Mouse (Mus musculus): ENCODE results near the gene Snx9. TPM values are rescaled to one million over a fixed set of nuclear protein-coding genes. Genes with fewer than 3 reads are reported as not detected.

The Snx9 gene
- polyA plus RNA-seq, 1 experiment from 2014 or later = 5.9 TPM

DNA sequence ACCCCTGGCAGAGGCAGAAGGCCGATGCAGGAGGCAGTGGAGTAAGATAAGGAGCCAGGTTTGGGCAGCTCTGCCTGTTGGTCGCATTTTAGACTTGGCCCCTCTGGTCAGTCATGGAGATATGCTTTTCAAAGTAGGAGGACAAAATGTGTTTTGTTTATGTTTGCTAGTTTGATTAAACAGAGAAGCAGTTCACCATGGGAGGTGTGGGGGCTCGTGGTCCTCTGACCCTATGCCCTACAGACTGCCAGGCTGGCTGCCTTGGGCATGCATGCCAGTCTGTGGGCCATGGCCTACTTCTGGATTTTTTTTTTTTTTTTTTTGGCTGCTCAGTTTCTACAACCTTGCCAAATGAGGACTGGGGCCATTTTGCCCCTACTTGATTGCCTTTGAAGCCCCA, 105.9 kb downstream of the Snx9 start:
- H3K4me3 ChIP-seq (ENCODE audit: low read depth, low read length) = no peak overlapping the region
- no peaks in the 10 kb centered on the region for H3K36me3 ChIP-seq (ENCODE audit: control insufficient read depth, insufficient read depth, low read length)
- ATAC-seq = no peak
- H3K27me3 ChIP-seq (ENCODE audit: control insufficient read depth, insufficient read depth, low read depth, low read length) = peaks cover 10% of the 10 kb centered on the region
- no peak overlapping the region for H3K27ac ChIP-seq (ENCODE audit: low read length)
- 78% methylated on average over 3 of the region's 3 CpGs for WGBS
- H3K9me3 ChIP-seq (replicated peaks; ENCODE audit: control insufficient read depth, low read length, poor library complexity, severe bottlenecking) = no peaks in the 10 kb centered on the region
- no peak overlapping the region for H3K4me2 ChIP-seq (ENCODE audit: low read length)
- H3K4me1 ChIP-seq (ENCODE audit: control insufficient read depth, insufficient read depth, low read length) = no peaks in the 10 kb centered on the region
- no peak overlapping the region for H3K9ac ChIP-seq (ENCODE audit: low read depth, low read length)

DNA sequence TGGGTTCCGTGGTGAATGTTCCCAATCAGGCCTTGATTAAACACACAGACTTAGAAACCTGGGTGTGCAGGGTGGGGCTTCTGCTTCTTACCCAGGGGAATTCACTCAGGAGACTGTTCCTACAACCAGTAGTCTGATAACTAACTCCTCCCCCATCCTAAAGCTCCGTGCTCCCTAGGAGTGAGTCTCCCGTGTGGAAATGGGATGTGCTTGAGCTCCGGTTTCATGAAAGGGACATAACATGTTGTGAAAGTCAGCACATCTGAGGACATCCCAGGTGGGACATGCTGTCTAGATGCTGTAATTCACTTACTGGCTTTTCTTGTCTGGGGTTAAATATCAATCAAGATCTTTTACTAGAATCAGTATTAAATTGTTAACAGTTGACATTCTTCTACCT, 111.3 kb downstream of the Snx9 start:
- no peak overlapping the region for H3K9ac ChIP-seq (ENCODE audit: low read depth, low read length)
- WGBS = 86% methylated on average over 4 of the region's 4 CpGs
- no peaks in the 10 kb centered on the region for H3K4me1 ChIP-seq (ENCODE audit: control insufficient read depth, insufficient read depth, low read length)
- ATAC-seq = no peak
- no peak overlapping the region for H3K27ac ChIP-seq (ENCODE audit: low read length)
- H3K36me3 ChIP-seq (ENCODE audit: control insufficient read depth, insufficient read depth, low read length) = no peaks in the 10 kb centered on the region
- H3K4me2 ChIP-seq (ENCODE audit: low read length) = no peak overlapping the region
- H3K4me3 ChIP-seq (ENCODE audit: low read depth, low read length) = no peak overlapping the region
- H3K27me3 ChIP-seq (ENCODE audit: control insufficient read depth, insufficient read depth, low read depth, low read length) = no peaks in the 10 kb centered on the region
- H3K9me3 ChIP-seq (replicated peaks; ENCODE audit: control insufficient read depth, low read length, poor library complexity, severe bottlenecking) = no peaks in the 10 kb centered on the region

DNA sequence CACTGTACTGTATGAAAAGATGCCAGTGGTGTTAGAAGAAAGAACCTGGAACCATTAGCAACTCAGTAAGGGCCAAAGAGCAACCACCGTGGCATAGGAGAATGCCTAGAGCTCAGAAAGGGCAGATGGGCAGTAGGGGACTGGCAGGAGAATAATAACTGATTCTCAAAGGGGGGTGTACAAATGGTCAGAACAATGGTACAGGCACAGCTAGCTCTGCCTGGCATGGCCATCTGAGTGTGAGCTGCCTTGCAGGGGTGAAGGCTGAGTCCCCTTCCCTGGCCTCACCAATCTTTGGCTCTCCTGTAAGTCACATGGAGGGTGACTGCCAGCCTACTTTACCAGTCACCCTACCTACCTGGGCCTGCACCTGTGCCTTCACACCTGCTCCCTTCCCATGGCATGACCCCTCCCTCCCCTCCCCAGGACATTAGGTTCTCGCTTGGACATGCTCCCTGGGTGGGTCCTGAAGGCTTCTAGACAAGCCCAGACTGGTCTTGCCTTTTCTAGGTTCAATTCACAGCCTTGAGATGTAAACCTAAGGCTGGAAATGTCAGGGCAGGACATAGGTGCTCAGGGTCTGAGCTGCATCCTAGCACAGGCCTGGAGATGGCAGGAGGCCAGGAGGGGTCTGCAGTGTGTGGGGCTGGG, 115.3 kb downstream of the Snx9 start:
- no peak overlapping the region for H3K9ac ChIP-seq (ENCODE audit: low read depth, low read length)
- ATAC-seq = no peak
- H3K4me3 ChIP-seq (ENCODE audit: low read depth, low read length) = no peak overlapping the region
- H3K9me3 ChIP-seq (replicated peaks; ENCODE audit: control insufficient read depth, low read length, poor library complexity, severe bottlenecking) = no peaks in the 10 kb centered on the region
- no peak overlapping the region for H3K27ac ChIP-seq (ENCODE audit: low read length)
- no peaks in the 10 kb centered on the region for H3K27me3 ChIP-seq (ENCODE audit: control insufficient read depth, insufficient read depth, low read depth, low read length)
- H3K4me1 ChIP-seq (ENCODE audit: control insufficient read depth, insufficient read depth, low read length) = no peaks in the 10 kb centered on the region
- no peaks in the 10 kb centered on the region for H3K36me3 ChIP-seq (ENCODE audit: control insufficient read depth, insufficient read depth, low read length)
- 76% methylated on average over 2 of the region's 2 CpGs for WGBS
- H3K4me2 ChIP-seq (ENCODE audit: low read length) = no peak overlapping the region

DNA sequence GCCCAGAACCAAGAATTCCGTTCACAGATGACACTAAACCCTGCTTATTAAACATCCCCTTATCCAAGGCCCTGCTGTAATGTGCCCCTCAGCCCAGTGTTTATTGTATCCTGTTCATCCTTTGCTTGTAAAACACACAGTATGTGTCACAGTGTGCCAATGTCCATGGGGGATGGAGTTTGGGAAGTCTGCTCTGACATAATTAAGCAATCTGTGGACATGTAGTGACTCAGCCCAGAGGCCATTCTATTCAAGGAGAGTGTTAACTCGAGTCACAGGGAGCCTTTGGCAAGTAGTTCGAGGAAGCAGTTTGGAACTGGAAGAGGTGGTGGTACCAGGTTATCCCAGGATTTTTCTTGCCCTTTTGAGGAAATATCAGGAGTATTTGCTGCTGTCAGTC, 116.0 kb downstream of the Snx9 start:
- H3K4me2 ChIP-seq (ENCODE audit: low read length) = no peak overlapping the region
- no peaks in the 10 kb centered on the region for H3K27me3 ChIP-seq (ENCODE audit: control insufficient read depth, insufficient read depth, low read depth, low read length)
- no peaks in the 10 kb centered on the region for H3K9me3 ChIP-seq (replicated peaks; ENCODE audit: control insufficient read depth, low read length, poor library complexity, severe bottlenecking)
- H3K4me1 ChIP-seq (ENCODE audit: control insufficient read depth, insufficient read depth, low read length) = no peaks in the 10 kb centered on the region
- WGBS = 52% methylated on average over 3 of the region's 3 CpGs
- no peak overlapping the region for H3K27ac ChIP-seq (ENCODE audit: low read length)
- no peak overlapping the region for H3K4me3 ChIP-seq (ENCODE audit: low read depth, low read length)
- no peak overlapping the region for H3K9ac ChIP-seq (ENCODE audit: low read depth, low read length)
- no peaks in the 10 kb centered on the region for H3K36me3 ChIP-seq (ENCODE audit: control insufficient read depth, insufficient read depth, low read length)
- no peak for ATAC-seq

DNA sequence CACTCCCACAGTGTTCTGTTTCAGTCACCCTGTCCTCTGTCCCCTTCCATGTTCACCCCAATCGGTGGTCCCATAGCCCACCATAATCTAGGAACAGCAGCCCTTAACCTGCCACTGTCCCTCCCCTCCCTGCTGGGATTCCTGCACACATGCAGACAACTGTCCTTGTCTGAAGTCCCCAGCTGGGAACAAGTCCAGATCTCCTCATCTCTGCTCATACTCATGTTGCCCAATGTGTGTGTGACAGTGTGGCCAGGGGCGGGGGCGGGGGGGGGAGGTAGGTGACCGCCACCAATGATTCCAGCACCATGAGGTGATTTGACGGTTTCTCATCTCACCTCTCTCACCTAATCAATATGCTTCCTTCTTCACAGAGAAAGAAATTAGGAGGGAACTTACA, 117.1 kb downstream of the Snx9 start:
- 96% methylated on average over 5 of the region's 5 CpGs for WGBS
- Histone ChIP-seq H3K4me1 (ENCODE audit: control insufficient read depth, insufficient read depth, low read length) (no peaks in the 10 kb centered on the region), H3K4me3 (ENCODE audit: low read depth, low read length) (no peak overlapping the region), H3K9ac (ENCODE audit: low read depth, low read length) (no peak overlapping the region), H3K27me3 (ENCODE audit: control insufficient read depth, insufficient read depth, low read depth, low read length) (no peaks in the 10 kb centered on the region), H3K36me3 (ENCODE audit: control insufficient read depth, insufficient read depth, low read length) (no peaks in the 10 kb centered on the region), H3K4me2 (ENCODE audit: low read length) (no peak overlapping the region), H3K9me3 (replicated peaks; ENCODE audit: control insufficient read depth, low read length, poor library complexity, severe bottlenecking) (no peaks in the 10 kb centered on the region), H3K27ac (ENCODE audit: low read length) (no peak overlapping the region)
- ATAC-seq = no peak

DNA sequence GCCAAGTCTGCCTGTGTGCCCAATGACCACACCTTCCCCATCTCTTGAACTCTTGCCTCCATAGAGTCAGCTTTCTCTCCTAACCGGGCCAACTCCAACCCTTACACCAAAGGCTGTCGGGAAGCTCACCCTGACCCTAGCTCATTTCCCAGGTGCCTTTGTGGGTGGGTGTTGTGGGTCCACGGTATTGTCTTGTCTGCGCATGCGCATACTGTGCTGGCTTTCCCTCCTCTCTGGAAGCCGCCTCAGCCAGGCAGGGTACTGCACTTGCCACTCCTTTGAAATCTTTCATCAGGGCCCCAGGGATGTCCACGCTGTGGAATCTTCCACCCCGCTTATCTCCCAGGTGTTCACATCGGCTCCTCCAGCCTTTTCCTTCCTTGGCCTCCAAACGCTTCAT, 117.5 kb downstream of the Snx9 start:
- H3K36me3 ChIP-seq (ENCODE audit: control insufficient read depth, insufficient read depth, low read length) = no peaks in the 10 kb centered on the region
- no peaks in the 10 kb centered on the region for H3K9me3 ChIP-seq (replicated peaks; ENCODE audit: control insufficient read depth, low read length, poor library complexity, severe bottlenecking)
- H3K9ac ChIP-seq (ENCODE audit: low read depth, low read length) = no peak overlapping the region
- 86% methylated on average over 10 of the region's 10 CpGs for WGBS
- H3K4me1 ChIP-seq (ENCODE audit: control insufficient read depth, insufficient read depth, low read length) = no peaks in the 10 kb centered on the region
- H3K27ac ChIP-seq (ENCODE audit: low read length) = no peak overlapping the region
- H3K4me2 ChIP-seq (ENCODE audit: low read length) = no peak overlapping the region
- H3K27me3 ChIP-seq (ENCODE audit: control insufficient read depth, insufficient read depth, low read depth, low read length) = no peaks in the 10 kb centered on the region
- no peak for ATAC-seq
- H3K4me3 ChIP-seq (ENCODE audit: low read depth, low read length) = no peak overlapping the region

DNA sequence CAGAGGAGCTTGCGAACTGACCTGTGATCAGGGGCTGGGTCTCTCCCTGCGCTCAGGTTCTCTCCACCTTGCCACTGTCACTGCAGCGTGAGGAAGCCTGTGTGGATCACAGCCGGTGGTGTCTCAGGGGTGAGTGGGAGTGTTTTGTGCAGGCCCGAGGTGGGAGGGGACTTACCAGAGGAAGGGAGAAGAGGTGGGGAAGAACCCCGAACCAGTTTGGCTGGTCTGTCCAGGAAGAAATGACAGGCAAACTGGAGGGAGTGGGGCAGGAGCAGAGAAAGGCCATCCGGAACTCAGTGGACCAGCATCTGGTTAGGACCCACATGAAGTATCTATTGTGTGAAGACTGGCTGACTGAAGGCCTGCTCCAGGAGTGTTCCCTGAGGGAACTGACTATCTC, 118.0 kb downstream of the Snx9 start:
- H3K4me1 ChIP-seq (ENCODE audit: control insufficient read depth, insufficient read depth, low read length) = no peaks in the 10 kb centered on the region
- H3K4me3 ChIP-seq (ENCODE audit: low read depth, low read length) = no peak overlapping the region
- no peaks in the 10 kb centered on the region for H3K9me3 ChIP-seq (replicated peaks; ENCODE audit: control insufficient read depth, low read length, poor library complexity, severe bottlenecking)
- H3K9ac ChIP-seq (ENCODE audit: low read depth, low read length) = no peak overlapping the region
- no peaks in the 10 kb centered on the region for H3K27me3 ChIP-seq (ENCODE audit: control insufficient read depth, insufficient read depth, low read depth, low read length)
- no peak overlapping the region for H3K4me2 ChIP-seq (ENCODE audit: low read length)
- no peaks in the 10 kb centered on the region for H3K36me3 ChIP-seq (ENCODE audit: control insufficient read depth, insufficient read depth, low read length)
- ATAC-seq = no peak
- 73% methylated on average over 7 of the region's 7 CpGs for WGBS
- H3K27ac ChIP-seq (ENCODE audit: low read length) = no peak overlapping the region

DNA sequence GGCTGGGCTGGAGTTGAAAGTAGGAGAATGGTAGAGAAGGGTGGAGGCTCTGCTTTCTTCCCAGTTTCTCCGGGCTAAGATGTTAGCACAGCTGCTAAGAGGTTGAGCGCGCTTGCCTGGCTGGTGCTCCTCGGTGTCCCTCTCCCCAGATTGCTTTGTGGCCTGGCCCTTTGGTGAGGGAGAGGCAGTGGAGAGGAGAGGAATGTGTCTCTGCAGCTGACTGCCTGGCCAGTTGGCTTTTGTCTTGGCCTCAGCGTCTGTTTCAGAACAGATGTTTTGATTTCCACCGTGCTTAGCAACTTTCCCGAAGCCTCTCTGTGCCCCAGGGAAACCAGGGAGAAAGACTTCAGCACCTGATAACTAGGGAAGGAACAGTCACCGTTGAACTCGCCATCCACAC, 118.7 kb downstream of the Snx9 start:
- no peak for ATAC-seq
- no peak overlapping the region for H3K27ac ChIP-seq (ENCODE audit: low read length)
- WGBS = 65% methylated on average over 9 of the region's 9 CpGs

DNA sequence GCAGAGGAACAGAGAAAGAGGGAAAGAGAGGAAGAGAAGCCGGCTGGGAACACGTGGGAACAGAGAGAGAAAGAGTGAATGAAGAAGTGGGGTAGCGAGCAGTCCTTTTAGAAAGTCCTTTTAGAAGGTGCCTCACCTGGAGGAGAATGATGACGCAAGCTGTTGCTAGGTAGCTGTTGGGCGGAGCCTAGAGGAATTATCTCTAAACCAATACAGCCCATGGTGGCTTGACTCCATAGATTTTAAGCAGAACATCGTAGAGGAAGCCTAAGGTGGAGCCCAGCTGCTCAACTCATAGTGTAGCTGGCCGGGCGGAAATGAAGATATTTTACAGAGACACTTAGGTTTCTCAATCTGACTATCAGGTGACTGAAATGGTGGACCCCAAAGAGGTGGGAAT, 122.6 kb downstream of the Snx9 start:
- no peak for ATAC-seq
- 96% methylated on average over 8 of the region's 8 CpGs for WGBS
- no peaks in the 10 kb centered on the region for H3K36me3 ChIP-seq (ENCODE audit: control insufficient read depth, insufficient read depth, low read length)
- H3K9me3 ChIP-seq (replicated peaks; ENCODE audit: control insufficient read depth, low read length, poor library complexity, severe bottlenecking) = no peaks in the 10 kb centered on the region
- no peaks in the 10 kb centered on the region for H3K4me1 ChIP-seq (ENCODE audit: control insufficient read depth, insufficient read depth, low read length)
- H3K27me3 ChIP-seq (ENCODE audit: control insufficient read depth, insufficient read depth, low read depth, low read length) = no peaks in the 10 kb centered on the region
- no peak overlapping the region for H3K4me2 ChIP-seq (ENCODE audit: low read length)
- no peak overlapping the region for H3K4me3 ChIP-seq (ENCODE audit: low read depth, low read length)
- no peak overlapping the region for H3K9ac ChIP-seq (ENCODE audit: low read depth, low read length)
- no peak overlapping the region for H3K27ac ChIP-seq (ENCODE audit: low read length)

More for the DNA sequence above, 118.7 kb downstream of the Snx9 start:
- Histone ChIP-seq H3K4me3 (ENCODE audit: low read depth, low read length) (no peak overlapping the region), H3K9me3 (replicated peaks; ENCODE audit: control insufficient read depth, low read length, poor library complexity, severe bottlenecking) (no peaks in the 10 kb centered on the region), H3K4me1 (ENCODE audit: control insufficient read depth, insufficient read depth, low read length) (no peaks in the 10 kb centered on the region), H3K36me3 (ENCODE audit: control insufficient read depth, insufficient read depth, low read length) (no peaks in the 10 kb centered on the region), H3K27me3 (ENCODE audit: control insufficient read depth, insufficient read depth, low read depth, low read length) (no peaks in the 10 kb centered on the region), H3K9ac (ENCODE audit: low read depth, low read length) (no peak overlapping the region), H3K4me2 (ENCODE audit: low read length) (no peak overlapping the region)
